Mouse (Mus musculus): ENCODE results near the gene Hpn.

The Hpn gene

GRCm38 (mm10) chr7:31054661-31055320 lies 60.3 kb downstream of the Hpn start:
- no peak for DNase-seq (ENCODE audit: low spot score in 2 of 2)

GRCm38 (mm10) chr7:31053882-31054447 lies 61.1 kb downstream of the Hpn start:
- no peak for DNase-seq (ENCODE audit: low spot score in 2 of 2)

GRCm38 (mm10) chr7:31052636-31053434 lies 62.3 kb downstream of the Hpn start:
- no peak for DNase-seq (ENCODE audit: low spot score in 2 of 2)

- no peak for DNase-seq (ENCODE audit: low spot score in 2 of 2)
Observed at GRCm38 (mm10) chr7:31052251-31052635, 62.8 kb downstream of the Hpn start.

GRCm38 (mm10) chr7:31051321-31052021 lies 63.6 kb downstream of the Hpn start, which contains the start of gene Fxyd7:
Fxyd7 (minus strand) TSS chr7:31051467.
- peak in 1 of 2 experiments; percentile 46 for DNase-seq (ENCODE audit: low spot score in 2 of 2)

- no peak for DNase-seq (ENCODE audit: low spot score in 2 of 2)
Observed at GRCm38 (mm10) chr7:31050921-31051320, 64.2 kb downstream of the Hpn start.

- DNase-seq (ENCODE audit: low spot score in 2 of 2) = no peak
Observed at GRCm38 (mm10) chr7:31050487-31050886, 64.6 kb downstream of the Hpn start.

GRCm38 (mm10) chr7:31049846-31050281 lies 65.2 kb downstream of the Hpn start:
- DNase-seq (ENCODE audit: low spot score in 2 of 2) = no peak

GRCm38 (mm10) chr7:31049135-31049845 lies 65.8 kb downstream of the Hpn start:
- DNase-seq (ENCODE audit: low spot score in 2 of 2) = no peak

Measured in thymus, postnatal 10 days (tissue).